ENCODE assay signal across 24 mouse cellular contexts in genomic region chr1:137283291-137283690, GRCm38 (mm10).
DNase-seq lines count a peak whose midpoint lies in the region; ATAC-seq and TF ChIP-seq lines count a peak whose summit lies in the region.
"Had no signal": no experiment of that assay in that cellular context is flagged by ENCODE, and none has a peak within 500 bp of the region (broad histone marks: within the 10 kb centered on the region; RNA-seq: fewer than 3 reads in every experiment).

No protein-coding gene starts in this region.

- H3K9ac ChIP-seq in limb, embryonic 12.5 days (replicated peaks), result no peak overlapping the region
- no peak overlapping the region for H3K9ac ChIP-seq in embryonic facial prominence, embryonic 12.5 days
- H3K9ac ChIP-seq in limb, embryonic 14.5 days (ENCODE audit: low read depth, low read length, severe bottlenecking), result no peak overlapping the region
- H3K9ac ChIP-seq: embryonic facial prominence, embryonic 15.5 days; heart, embryonic 13.5 days; hindbrain, embryonic 12.5 days; hindbrain, embryonic 15.5 days; intestine, embryonic 15.5 days had no signal

- H3K4me2 ChIP-seq in limb, embryonic 12.5 days, result no peak overlapping the region
- no peak overlapping the region for H3K4me2 ChIP-seq in embryonic facial prominence, embryonic 12.5 days (replicated peaks)
- H3K4me2 ChIP-seq in limb, embryonic 14.5 days (replicated peaks; ENCODE audit: low read depth, low read length, severe bottlenecking), result no peak overlapping the region
- H3K4me2 ChIP-seq: embryonic facial prominence, embryonic 15.5 days; heart, embryonic 13.5 days; hindbrain, embryonic 12.5 days; hindbrain, embryonic 15.5 days; intestine, embryonic 15.5 days had no signal

- H3K36me3 ChIP-seq in limb, embryonic 12.5 days, result no peaks in the 10 kb centered on the region
- H3K36me3 ChIP-seq in limb, embryonic 10.5 days, result no peaks in the 10 kb centered on the region
- no peaks in the 10 kb centered on the region for H3K36me3 ChIP-seq in embryonic facial prominence, embryonic 12.5 days
- H3K36me3 ChIP-seq in limb, embryonic 14.5 days (ENCODE audit: control insufficient read depth, insufficient read depth, low read length), result no peaks in the 10 kb centered on the region
- H3K36me3 ChIP-seq: embryonic facial prominence, embryonic 15.5 days; heart, embryonic 10.5 days; heart, embryonic 13.5 days; hindbrain, embryonic 12.5 days; hindbrain, embryonic 15.5 days; intestine, embryonic 15.5 days had no signal

- no peaks in the 10 kb centered on the region for H3K27me3 ChIP-seq in limb, embryonic 12.5 days
- H3K27me3 ChIP-seq in limb, embryonic 10.5 days (ENCODE audit: low read depth, poor library complexity, severe bottlenecking), result no peaks in the 10 kb centered on the region
- no peaks in the 10 kb centered on the region for H3K27me3 ChIP-seq in embryonic facial prominence, embryonic 12.5 days
- H3K27me3 ChIP-seq in limb, embryonic 14.5 days (ENCODE audit: control insufficient read depth, insufficient read depth, low read length), result no peaks in the 10 kb centered on the region
- H3K27me3 ChIP-seq: embryonic facial prominence, embryonic 15.5 days; heart, embryonic 13.5 days; hindbrain, embryonic 12.5 days; hindbrain, embryonic 15.5 days; intestine, embryonic 15.5 days had no signal

- no peak for TF ChIP-seq POLR2A in limb, embryonic 14.5 days (IDR thresholded peaks at IDR 0.05; ENCODE audit: borderline replicate concordance, extremely low read depth, insufficient read depth, insufficient read length)

- DNase-seq in embryo, embryonic 10 days (ENCODE audit: low spot score), result peak; percentile 34
- no peak for DNase-seq in embryo, embryonic 9.5 days (ENCODE audit: extremely low spot score)
- DNase-seq in limb, embryonic 10.5 days (ENCODE audit: low spot score), result no peak
- peak; percentile 51 for DNase-seq in limb, embryonic 14.5 days (ENCODE audit: low spot score)
- DNase-seq in layer of hippocampus, adult 8-10 months (ENCODE audit: low spot score in 2 of 2), result no peak
- DNase-seq in layer of hippocampus, postnatal 36 days, result no peak
- DNase-seq: adrenal gland, adult 8-10 months; adrenal gland, postnatal 25 days; cerebellum, adult 11-12 months; cerebellum, adult 8-10 months; cerebellum, postnatal 10 days; cerebellum, postnatal 36 days; gastrocnemius, postnatal 25 days; heart, adult 2 months had no signal

- H3K4me1 ChIP-seq in limb, embryonic 12.5 days (replicated peaks), result peaks cover 22% of the 10 kb centered on the region
- peaks cover 16% of the 10 kb centered on the region for H3K4me1 ChIP-seq in limb, embryonic 10.5 days
- H3K4me1 ChIP-seq in embryonic facial prominence, embryonic 12.5 days, result peaks cover 17% of the 10 kb centered on the region; the same call in 1 of the 2 replicates
- H3K4me1 ChIP-seq in limb, embryonic 14.5 days (ENCODE audit: control insufficient read depth, insufficient read depth, low read length), result peaks cover 9% of the 10 kb centered on the region
- H3K4me1 ChIP-seq: heart, embryonic 10.5 days; hindbrain, embryonic 12.5 days; hindbrain, embryonic 15.5 days; intestine, embryonic 15.5 days had no signal

- ATAC-seq in limb, embryonic 12.5 days (ENCODE audit: insufficient number of reproducible peaks, insufficient read depth, low FRiP score, low TSS enrichment, low read depth), result no peak
- no peak; the same call in 1 of the 2 replicates for ATAC-seq in embryonic facial prominence, embryonic 12.5 days (ENCODE audit: insufficient number of reproducible peaks, insufficient read depth, low FRiP score, low TSS enrichment)
- ATAC-seq in limb, embryonic 14.5 days (ENCODE audit: low FRiP score, low read depth), result peak; percentile 41; the same call in 1 of the 2 replicates
- ATAC-seq: activated CD4-positive, CD25-positive, alpha-beta regulatory T cell, adult 4 months; forebrain, embryonic 14.5 days; intestine, embryonic 15.5 days had no signal

- 25% methylated on average over 5 of the region's 5 CpGs for WGBS in limb, embryonic 12.5 days
- 42% methylated on average over 5 of the region's 5 CpGs for WGBS in limb, embryonic 10.5 days
- 28% methylated on average over 5 of the region's 5 CpGs for WGBS in embryonic facial prominence, embryonic 12.5 days
- 21% methylated on average over 5 of the region's 5 CpGs for WGBS in limb, embryonic 14.5 days

- peaks cover 9% of the 10 kb centered on the region; the same call in 1 of the 2 replicates for H3K9me3 ChIP-seq in limb, embryonic 12.5 days
- H3K9me3 ChIP-seq in limb, embryonic 10.5 days (replicated peaks), result no peaks in the 10 kb centered on the region
- no peaks in the 10 kb centered on the region for H3K9me3 ChIP-seq in embryonic facial prominence, embryonic 12.5 days
- H3K9me3 ChIP-seq in limb, embryonic 14.5 days (ENCODE audit: control insufficient read depth, low read length), result no peaks in the 10 kb centered on the region
- H3K9me3 ChIP-seq: embryonic facial prominence, embryonic 15.5 days; heart, embryonic 10.5 days; heart, embryonic 13.5 days; hindbrain, embryonic 12.5 days; hindbrain, embryonic 15.5 days; intestine, embryonic 15.5 days had no signal

- H3K4me3 ChIP-seq in limb, embryonic 12.5 days (replicated peaks), result no peak overlapping the region
- no peak overlapping the region for H3K4me3 ChIP-seq in limb, embryonic 10.5 days
- H3K4me3 ChIP-seq in embryonic facial prominence, embryonic 12.5 days, result no peak overlapping the region
- H3K4me3 ChIP-seq in limb, embryonic 14.5 days (replicated peaks; ENCODE audit: low read length), result no peak overlapping the region
- H3K4me3 ChIP-seq: embryonic facial prominence, embryonic 15.5 days; heart, adult 2 months; heart, embryonic 10.5 days; heart, embryonic 13.5 days; hindbrain, embryonic 12.5 days; hindbrain, embryonic 15.5 days; intestine, embryonic 15.5 days had no signal

- peak overlapping the region; percentile 31; the same call in 1 of the 2 replicates for H3K27ac ChIP-seq in limb, embryonic 12.5 days
- H3K27ac ChIP-seq in limb, embryonic 10.5 days, result no peak overlapping the region
- 0 out of 2 replicates have a peak overlapping the region, but pooled peaks have one; percentile 36 for H3K27ac ChIP-seq in embryonic facial prominence, embryonic 12.5 days
- no peak overlapping the region for H3K27ac ChIP-seq in limb, embryonic 14.5 days (replicated peaks; ENCODE audit: low read depth, low read length)
- H3K27ac ChIP-seq: embryonic facial prominence, embryonic 15.5 days; heart, adult 2 months; heart, embryonic 10.5 days; heart, embryonic 13.5 days; hindbrain, embryonic 12.5 days; hindbrain, embryonic 15.5 days; intestine, embryonic 15.5 days had no signal

Comparison
In these comparisons a context has a peak if more than half of its experiments do, and no peak if none do; other contexts are left out.
1. DNase-seq: peak in embryo, embryonic 10 days (single experiment) and limb, embryonic 14.5 days (single experiment); none in embryo, embryonic 9.5 days (single experiment), limb, embryonic 10.5 days (single experiment), layer of hippocampus, adult 8-10 months (0 of 2) and layer of hippocampus, postnatal 36 days (0 of 2).
2. H3K27ac ChIP-seq: peak in limb, embryonic 12.5 days (single experiment) and embryonic facial prominence, embryonic 12.5 days (single experiment); none in limb, embryonic 10.5 days (single experiment) and limb, embryonic 14.5 days (single experiment).